Mouse (Mus musculus): ENCODE measurements around the gene Etnk1.

Gene Etnk1

GRCm38 (mm10) chr6:143219347-143219746, 52.3 kb downstream of the Etnk1 start:
- DNase-seq, result peak; percentile 70 to 75

GRCm38 (mm10) chr6:143221245-143221644, 54.2 kb downstream of the Etnk1 start:
- no peak for DNase-seq

- DNase-seq, result no peak
These were observed 57.0 kb downstream of the Etnk1 start for GRCm38 (mm10) chr6:143224057-143224456.

- DNase-seq, result no peak
These were observed 57.9 kb downstream of the Etnk1 start for GRCm38 (mm10) chr6:143224885-143225284.

- no peak for DNase-seq
These were observed 61.7 kb downstream of the Etnk1 start for GRCm38 (mm10) chr6:143228696-143229095.

- DNase-seq, result no peak
These were observed 62.9 kb downstream of the Etnk1 start for GRCm38 (mm10) chr6:143229906-143230305.

- no peak for DNase-seq
These were observed 63.9 kb downstream of the Etnk1 start for GRCm38 (mm10) chr6:143230888-143231287.

- DNase-seq, result no peak
These were observed 65.7 kb downstream of the Etnk1 start for GRCm38 (mm10) chr6:143232718-143233117.

GRCm38 (mm10) chr6:143234868-143235267, 67.8 kb downstream of the Etnk1 start:
- no peak for DNase-seq

GRCm38 (mm10) chr6:143239362-143240074, 72.5 kb downstream of the Etnk1 start:
- DNase-seq, result no peak

- no peak for DNase-seq
These were observed 76.2 kb downstream of the Etnk1 start for GRCm38 (mm10) chr6:143243191-143243590.

- peak; percentile 8 to 12 for DNase-seq
These were observed 90.9 kb downstream of the Etnk1 start for GRCm38 (mm10) chr6:143257921-143258320.

GRCm38 (mm10) chr6:143259169-143259629, 92.2 kb downstream of the Etnk1 start:
- peak; percentile 9 to 13 for DNase-seq

GRCm38 (mm10) chr6:143259870-143260559, 93.0 kb downstream of the Etnk1 start:
- DNase-seq, result no peak

GRCm38 (mm10) chr6:143260560-143261288, 93.7 kb downstream of the Etnk1 start:
- no peak for DNase-seq

GRCm38 (mm10) chr6:143261289-143261665, 94.3 kb downstream of the Etnk1 start:
- no peak for DNase-seq

GRCm38 (mm10) chr6:143265482-143265881, 98.5 kb downstream of the Etnk1 start:
- no peak for DNase-seq

GRCm38 (mm10) chr6:143279222-143279621, 112.2 kb downstream of the Etnk1 start:
- no peak for DNase-seq
